Mouse (Mus musculus): Measurements from ENCODE around the gene Cldn13.
"Not testable (repeated sequence)": the region's sequence is repeated elsewhere in the genome, so short reads cannot be mapped to it uniquely, and the experiment has no call there.

Gene Cldn13

GRCm38 (mm10) chr5:134915311-134915710, at the start of gene Cldn13:
Cldn13 (minus strand) TSS chr5:134915526.
- DNase-seq, result no peak

GRCm38 (mm10) chr5:134964655-134965054, 49.3 kb upstream of the Cldn13 start:
- not testable (repeated sequence) for DNase-seq

GRCm38 (mm10) chr5:134963546-134963945, 48.2 kb upstream of the Cldn13 start:
- DNase-seq, result no peak

GRCm38 (mm10) chr5:134961519-134961918, 46.2 kb upstream of the Cldn13 start:
- no peak for DNase-seq

GRCm38 (mm10) chr5:134960430-134960829, 45.1 kb upstream of the Cldn13 start:
- DNase-seq, result no peak

GRCm38 (mm10) chr5:134959114-134959513, 43.8 kb upstream of the Cldn13 start:
- DNase-seq, result peak; percentile 9

- no peak for DNase-seq
These were observed 40.2 kb upstream of the Cldn13 start for GRCm38 (mm10) chr5:134955491-134955890.

GRCm38 (mm10) chr5:134951053-134951884, 35.9 kb upstream of the Cldn13 start:
- DNase-seq, result no peak

GRCm38 (mm10) chr5:134948085-134948439, 32.7 kb upstream of the Cldn13 start:
- no peak for DNase-seq

- DNase-seq, result no peak
These were observed 32.2 kb upstream of the Cldn13 start for GRCm38 (mm10) chr5:134947420-134948084.

- no peak for DNase-seq
These were observed 31.5 kb upstream of the Cldn13 start, which contains the start of gene Cldn4 for GRCm38 (mm10) chr5:134946857-134947255. Cldn4 (minus strand) TSS chr5:134946934.

GRCm38 (mm10) chr5:134946063-134946856, 30.9 kb upstream of the Cldn13 start:
- DNase-seq, result no peak

GRCm38 (mm10) chr5:134945266-134945959, 30.1 kb upstream of the Cldn13 start:
- no peak for DNase-seq

- DNase-seq, result no peak
These were observed 28.9 kb upstream of the Cldn13 start for GRCm38 (mm10) chr5:134944179-134944578.

GRCm38 (mm10) chr5:134942740-134943139, 27.4 kb upstream of the Cldn13 start:
- DNase-seq, result no peak

- DNase-seq, result no peak
These were observed 26.3 kb upstream of the Cldn13 start for GRCm38 (mm10) chr5:134941472-134942209.

- DNase-seq, result not testable (repeated sequence)
These were observed 24.2 kb upstream of the Cldn13 start for GRCm38 (mm10) chr5:134939554-134939953.

GRCm38 (mm10) chr5:134939069-134939468, 23.7 kb upstream of the Cldn13 start:
- no peak for DNase-seq

- DNase-seq, result no peak
These were observed 21.4 kb upstream of the Cldn13 start for GRCm38 (mm10) chr5:134936626-134937185.

GRCm38 (mm10) chr5:134936051-134936450, 20.7 kb upstream of the Cldn13 start:
- no peak for DNase-seq

- no peak for DNase-seq
These were observed 19.3 kb upstream of the Cldn13 start for GRCm38 (mm10) chr5:134934666-134935065.

- DNase-seq, result not testable (repeated sequence)
These were observed 18.4 kb upstream of the Cldn13 start for GRCm38 (mm10) chr5:134933686-134934085.
